Mouse (Mus musculus) megakaryocyte-erythroid progenitor cell, adult 5-6 weeks (primary cell): ENCODE results near the gene Foxf1. TPM values are rescaled to one million over a fixed set of nuclear protein-coding genes. Genes with fewer than 3 reads are reported as not detected.

Experiments
- ATAC-seq: replicated peaks from 2 replicates; pipeline ENCODE4 v1.8.0; 2016; ENCODE audit warnings: mild to moderate bottlenecking, inconsistent platforms; ENCODE audit not compliant: severe bottlenecking, poor library complexity, low FRiP score, low TSS enrichment
- total RNA-seq, 2 experiments: library from RNA; stranded (forward) in 1 of 2; stranded (reverse) in 1 of 2; fragments of 200-1000, 215-1000 nt in 1 of 2; fragments of >200 nt in 1 of 2; fragmentation: Nextera tagmentation in 1 of 2; gene quantifications; 2 replicates each; pipeline ENCODE4 v1.2.3; 2014 to 2017

The Foxf1 gene
- not detected in 2 replicates for total RNA-seq (2014; fragmentation: Nextera tagmentation)
- total RNA-seq (2017) = not detected in 2 replicates

- ATAC-seq = no peak
These were observed at the start of gene Foxf1 for GRCm38 (mm10) chr8:121084210-121084951. Gene Foxf1, plus strand, starts transcription at chr8:121084386.

- ATAC-seq = no peak
These were observed 48.6 kb upstream of the Foxf1 start for GRCm38 (mm10) chr8:121035611-121036010.

DNA sequence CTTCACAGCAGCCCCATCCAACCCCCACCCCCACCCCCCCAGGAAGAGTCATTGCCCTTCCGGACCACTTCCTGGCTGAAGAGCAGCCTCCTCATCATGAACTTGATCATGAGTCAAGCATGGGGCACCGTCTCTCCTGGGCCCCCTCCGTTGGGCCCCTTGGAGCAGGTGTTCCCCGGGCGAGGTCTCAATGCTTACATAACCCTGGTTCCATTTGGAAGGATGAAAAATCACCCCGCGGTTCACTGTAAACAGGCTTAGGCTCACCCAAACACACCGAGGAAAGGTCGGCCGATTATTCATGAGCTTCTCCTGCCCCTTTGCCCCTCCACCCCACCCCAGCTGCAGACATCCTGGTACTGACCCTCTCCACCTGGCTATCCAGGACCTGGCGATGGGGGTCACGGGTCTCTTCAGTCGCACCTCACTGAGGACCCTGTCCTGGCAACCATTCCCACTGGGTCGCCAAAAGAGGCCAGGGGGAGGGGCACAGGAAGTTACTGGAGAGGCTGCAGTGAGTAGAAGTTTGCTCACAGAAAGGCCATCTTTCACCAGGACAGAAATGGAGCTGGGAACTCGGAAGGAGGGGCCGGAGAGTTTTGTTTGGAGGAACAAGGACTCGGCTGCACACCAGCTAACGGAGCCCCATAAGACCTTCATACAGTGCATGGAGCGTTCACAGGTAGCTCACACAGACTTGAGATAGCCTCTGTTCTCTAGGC is 40.3 kb upstream of the Foxf1 start:
- ATAC-seq = no peak

DNA sequence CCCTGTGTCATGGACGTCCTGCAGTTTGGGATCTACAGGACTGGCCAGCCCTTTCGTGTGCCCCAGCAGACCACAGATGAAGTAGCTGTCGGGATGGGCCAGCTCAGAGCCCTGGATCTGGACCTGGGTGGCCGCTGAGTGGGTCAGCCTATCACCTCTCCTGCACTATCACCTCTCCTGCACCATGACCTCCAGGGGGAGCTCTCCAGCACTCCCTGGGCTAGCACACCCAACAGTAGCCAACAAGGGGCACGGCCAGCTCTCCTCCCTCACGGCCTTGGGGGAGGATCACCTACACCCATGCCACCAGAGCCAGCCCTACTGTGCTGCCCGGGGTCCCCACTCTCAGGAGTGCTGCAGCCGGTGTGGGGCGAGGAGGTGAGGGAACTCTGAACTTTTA is 36.7 kb upstream of the Foxf1 start:
- ATAC-seq = no peak

- ATAC-seq = no peak
These were observed 26.1 kb upstream of the Foxf1 start for GRCm38 (mm10) chr8:121058081-121058480.

DNA sequence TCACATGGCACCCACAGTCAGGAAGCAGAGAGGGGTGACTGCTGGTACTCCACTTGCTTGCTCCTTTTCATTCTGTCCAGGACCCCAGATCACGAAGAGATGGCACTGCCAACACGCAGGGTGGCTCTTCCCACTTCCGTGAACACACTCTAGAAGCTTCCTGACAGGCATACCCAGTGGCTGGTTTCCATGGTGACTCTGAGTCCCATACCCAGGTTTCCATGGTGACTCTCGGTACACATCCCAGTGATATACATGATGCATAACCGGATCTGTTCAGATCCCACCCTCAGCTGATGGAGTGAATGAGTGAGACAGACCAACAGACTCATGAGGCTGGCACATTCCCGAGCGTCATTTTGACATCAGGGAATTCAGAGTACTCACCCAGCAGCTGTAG is 25.1 kb upstream of the Foxf1 start:
- no peak for ATAC-seq

DNA sequence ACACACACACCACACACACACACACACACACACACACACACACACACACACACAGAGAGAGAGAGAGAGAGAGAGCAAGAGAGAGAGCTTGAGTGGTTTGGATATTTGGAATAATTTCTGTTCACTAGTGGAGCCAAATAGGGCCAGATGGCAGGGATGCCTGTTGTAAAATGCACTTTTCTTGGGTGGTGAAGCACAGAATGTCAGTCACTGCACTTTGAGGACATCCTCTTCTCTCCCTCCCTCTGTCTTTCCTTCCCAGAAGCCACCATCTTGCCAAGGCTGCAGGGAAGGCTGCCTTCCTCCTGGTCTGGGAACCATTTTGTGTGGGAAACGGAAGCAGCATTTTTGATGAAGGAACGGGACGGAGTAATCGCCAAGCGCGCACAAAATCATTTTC is 21.7 kb upstream of the Foxf1 start:
- ATAC-seq = no peak

DNA sequence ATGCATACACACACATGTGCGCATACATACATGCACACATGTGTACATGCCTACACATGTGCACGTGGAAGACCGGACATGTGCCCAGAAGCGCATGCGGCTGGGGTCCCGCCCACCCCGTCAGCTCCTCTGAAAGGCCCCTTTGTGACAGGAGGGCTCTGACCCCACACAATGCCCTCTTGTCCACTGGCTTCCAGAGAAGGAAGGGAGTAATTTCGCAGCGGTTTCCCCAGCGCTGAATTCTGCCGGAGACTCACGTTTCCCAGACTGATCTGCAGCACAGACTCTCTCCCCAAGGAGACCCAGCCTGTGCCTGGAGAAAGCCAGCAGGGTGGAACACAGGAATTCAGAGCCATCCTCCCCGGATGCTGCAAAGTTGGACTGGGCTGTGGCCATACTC is 20.5 kb upstream of the Foxf1 start:
- ATAC-seq = no peak

DNA sequence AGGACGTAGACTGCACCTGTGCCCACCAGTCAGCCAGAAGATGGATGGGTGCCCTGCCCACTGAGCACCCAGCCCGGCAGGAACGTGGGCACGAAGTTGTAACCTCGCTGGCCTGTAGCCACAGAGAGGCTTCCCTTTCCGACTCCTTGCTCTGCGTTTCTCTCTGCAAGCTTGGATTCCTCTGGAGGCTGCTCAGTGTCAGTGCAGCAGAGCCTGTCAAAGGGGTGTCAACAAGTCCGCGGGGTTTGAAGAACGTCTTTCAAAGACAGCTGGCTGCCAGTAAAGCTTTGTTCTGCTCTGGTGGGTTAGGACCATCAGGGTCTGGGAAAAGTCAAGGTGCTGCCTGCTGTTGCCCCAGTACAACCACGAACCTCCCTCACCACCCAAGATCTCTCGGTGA is 12.7 kb upstream of the Foxf1 start:
- ATAC-seq = no peak

GRCm38 (mm10) chr8:121072406-121073130 is 11.6 kb upstream of the Foxf1 start:
- no peak for ATAC-seq

GRCm38 (mm10) chr8:121073174-121074107 is 10.7 kb upstream of the Foxf1 start:
- no peak for ATAC-seq

DNA sequence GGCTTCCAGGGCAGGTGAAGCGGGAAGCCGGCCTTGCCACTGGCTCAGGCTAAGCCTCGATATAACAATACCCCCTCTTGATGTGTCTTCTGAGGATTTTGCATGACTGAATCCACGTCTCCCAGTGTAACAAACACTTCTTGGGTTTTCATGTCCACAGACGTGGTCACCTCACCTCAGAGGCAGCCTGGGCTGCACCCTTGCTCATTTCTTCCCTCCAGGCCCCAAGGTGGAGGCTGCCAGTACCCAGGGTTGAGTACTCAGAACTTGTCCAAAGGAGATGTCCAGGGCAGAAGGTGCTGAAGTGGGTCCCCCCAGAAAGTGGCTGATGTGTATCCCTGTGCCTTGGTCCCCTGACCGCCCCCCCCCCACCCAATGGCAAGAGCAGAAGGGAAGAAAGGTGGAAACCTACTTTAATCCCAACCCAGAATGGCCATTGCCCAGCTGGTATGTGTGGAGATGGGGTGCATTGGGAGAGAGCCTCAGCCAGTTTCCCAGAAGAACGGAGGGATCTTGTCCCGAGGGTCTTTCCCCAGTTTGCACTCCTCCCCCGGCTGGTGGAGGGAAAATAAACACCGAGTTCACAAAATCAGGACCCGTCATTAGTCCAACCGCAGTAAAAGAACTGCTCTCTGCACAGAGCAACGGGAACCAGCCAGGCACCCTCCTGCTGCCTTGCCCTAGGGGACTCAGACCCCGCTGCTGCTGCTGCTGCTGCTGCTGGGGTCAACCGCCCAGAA is 9.9 kb upstream of the Foxf1 start:
- no peak for ATAC-seq

GRCm38 (mm10) chr8:121074848-121075145 is 9.4 kb upstream of the Foxf1 start:
- no peak for ATAC-seq

- no peak for ATAC-seq
These were observed 8.2 kb upstream of the Foxf1 start for GRCm38 (mm10) chr8:121075936-121076335.

DNA sequence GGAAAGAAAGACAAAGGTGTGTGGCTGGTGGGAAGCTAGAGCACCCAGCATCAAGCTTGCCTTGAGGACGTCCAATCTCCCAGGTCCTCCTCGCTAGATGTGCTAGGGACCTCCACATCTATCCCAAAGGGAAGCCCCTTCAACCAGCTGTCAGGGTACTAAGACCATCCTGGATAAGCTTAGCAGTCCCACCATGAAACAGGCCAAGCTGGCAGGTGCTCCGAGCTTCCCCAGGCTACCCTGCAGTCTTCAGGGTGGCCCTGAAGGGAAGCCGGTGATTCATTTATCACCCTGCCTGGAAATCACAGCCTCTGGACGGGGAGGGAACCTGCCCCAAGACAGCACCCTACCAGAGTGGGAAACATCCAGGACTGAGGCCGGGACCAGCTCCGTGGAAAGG is 7.6 kb upstream of the Foxf1 start:
- no peak for ATAC-seq

- ATAC-seq = no peak
These were observed 5.5 kb upstream of the Foxf1 start for GRCm38 (mm10) chr8:121078721-121079120.

DNA sequence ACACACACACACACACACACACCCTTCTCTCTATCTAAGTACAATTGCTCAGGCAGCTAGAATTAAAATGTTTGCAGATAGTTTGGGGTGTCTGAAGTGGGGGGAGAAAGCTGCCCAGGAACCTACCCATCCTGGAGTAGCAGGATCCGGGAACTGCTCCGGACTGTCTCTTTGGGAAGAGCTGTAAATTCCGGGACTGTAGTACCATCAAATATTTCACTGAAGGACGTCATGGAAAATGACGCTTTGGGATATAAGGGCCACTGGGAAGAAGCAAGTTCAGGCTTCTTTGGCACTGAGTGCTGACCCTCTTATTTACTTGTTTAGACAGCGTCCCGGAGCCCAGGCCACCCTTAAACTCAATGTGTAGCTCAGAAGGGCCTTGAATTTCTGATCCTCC is 5.0 kb upstream of the Foxf1 start:
- no peak for ATAC-seq

- no peak for ATAC-seq
These were observed 4.2 kb upstream of the Foxf1 start for GRCm38 (mm10) chr8:121079944-121080343.
